Mouse (Mus musculus): ENCODE measurements around the gene Prkacb.

Gene Prkacb

GRCm38 (mm10) chr3:146812901-146813393 lies at the start of gene Prkacb:
Gene Prkacb (minus strand): TSS chr3:146812990.
- in situ Hi-C loops (cut with MboI; ENCODE audit: low sequenced_read_pairs) = no loop called here

- in situ Hi-C loops (cut with MboI; ENCODE audit: low sequenced_read_pairs) = no loop called here
These were observed 47.5 kb upstream of the Prkacb start for GRCm38 (mm10) chr3:146860308-146860707.

GRCm38 (mm10) chr3:146857373-146857772 lies 44.6 kb upstream of the Prkacb start:
- in situ Hi-C loops (cut with MboI; ENCODE audit: low sequenced_read_pairs) = no loop called here

GRCm38 (mm10) chr3:146854473-146855087 lies 41.8 kb upstream of the Prkacb start:
- in situ Hi-C loops (cut with MboI; ENCODE audit: low sequenced_read_pairs) = no loop called here

GRCm38 (mm10) chr3:146851966-146852891 lies 39.4 kb upstream of the Prkacb start, which contains the start of gene Ttll7:
Gene Ttll7 (plus strand): TSS chr3:146852367.
- in situ Hi-C loops (cut with MboI; ENCODE audit: low sequenced_read_pairs) = no loop called here

- in situ Hi-C loops (cut with MboI; ENCODE audit: low sequenced_read_pairs) = no loop called here
These were observed 36.6 kb upstream of the Prkacb start for GRCm38 (mm10) chr3:146849360-146849759.

- in situ Hi-C loops (cut with MboI; ENCODE audit: low sequenced_read_pairs) = no loop called here
These were observed 35.3 kb upstream of the Prkacb start for GRCm38 (mm10) chr3:146848112-146848511.

- in situ Hi-C loops (cut with MboI; ENCODE audit: low sequenced_read_pairs) = no loop called here
These were observed 33.4 kb upstream of the Prkacb start for GRCm38 (mm10) chr3:146846237-146846636.

GRCm38 (mm10) chr3:146843470-146843869 lies 30.7 kb upstream of the Prkacb start:
- in situ Hi-C loops (cut with MboI; ENCODE audit: low sequenced_read_pairs) = no loop called here

- in situ Hi-C loops (cut with MboI; ENCODE audit: low sequenced_read_pairs) = no loop called here
These were observed 30.0 kb upstream of the Prkacb start for GRCm38 (mm10) chr3:146842766-146843165.

GRCm38 (mm10) chr3:146820718-146821117 lies 7.9 kb upstream of the Prkacb start:
- in situ Hi-C loops (cut with MboI; ENCODE audit: low sequenced_read_pairs) = no loop called here

- in situ Hi-C loops (cut with MboI; ENCODE audit: low sequenced_read_pairs) = no loop called here
These were observed 834 bp upstream of the Prkacb start for GRCm38 (mm10) chr3:146813624-146814023.

GRCm38 (mm10) chr3:146812041-146812878 lies 530 bp downstream of the Prkacb start:
- in situ Hi-C loops (cut with MboI; ENCODE audit: low sequenced_read_pairs) = no loop called here

- in situ Hi-C loops (cut with MboI; ENCODE audit: low sequenced_read_pairs) = no loop called here
These were observed 19.1 kb downstream of the Prkacb start for GRCm38 (mm10) chr3:146793554-146794257.

- in situ Hi-C loops (cut with MboI; ENCODE audit: low sequenced_read_pairs) = no loop called here
These were observed 20.5 kb downstream of the Prkacb start for GRCm38 (mm10) chr3:146792144-146792748.

GRCm38 (mm10) chr3:146784233-146784632 lies 28.6 kb downstream of the Prkacb start:
- in situ Hi-C loops (cut with MboI; ENCODE audit: low sequenced_read_pairs) = loop anchor here (10.0 kb wide), 2 partner anchors 219 to 439 kb away; no protein-coding TSS in a partner anchor

- in situ Hi-C loops (cut with MboI; ENCODE audit: low sequenced_read_pairs) = loop anchor here (10.0 kb wide), 2 partner anchors 219 to 439 kb away; no protein-coding TSS in a partner anchor
These were observed 29.1 kb downstream of the Prkacb start for GRCm38 (mm10) chr3:146783645-146784225.

- in situ Hi-C loops (cut with MboI; ENCODE audit: low sequenced_read_pairs) = loop anchor here (10.0 kb wide), 2 partner anchors 218 to 438 kb away; no protein-coding TSS in a partner anchor
These were observed 30.2 kb downstream of the Prkacb start for GRCm38 (mm10) chr3:146782548-146782947.

GRCm38 (mm10) chr3:146781131-146781530 lies 31.7 kb downstream of the Prkacb start:
- in situ Hi-C loops (cut with MboI; ENCODE audit: low sequenced_read_pairs) = loop anchor here (10.0 kb wide), 2 partner anchors 216 to 436 kb away; no protein-coding TSS in a partner anchor

Data from CH12F3 (cell line).